Mouse (Mus musculus) activated CD4-positive, CD25-positive, alpha-beta regulatory T cell, adult 4 months (primary cell): ENCODE results near the gene Atf3. TPM values are rescaled to one million over a fixed set of nuclear protein-coding genes. Genes with fewer than 3 reads are reported as not detected.
A peak's percentile ranks its signal among the peaks of the same experiment; 100 is the strongest.
"Not testable (repeated sequence)": the region's sequence is repeated elsewhere in the genome, so short reads cannot be mapped to it uniquely, and the experiment has no call there.

Source experiments
- ATAC-seq: one replicate; pipeline ENCODE4 v1.8.0; 2017
- polyA plus RNA-seq, 2 experiments: library from polyadenylated mRNA; unstranded; fragments of 100-300 nt; shearing (Covaris generic); gene quantifications; one replicate each; pipeline ENCODE4 v1.2.1; 2017

Atf3 gene
- polyA plus RNA-seq, 2 experiments from 2014 or later: not detected

DNA sequence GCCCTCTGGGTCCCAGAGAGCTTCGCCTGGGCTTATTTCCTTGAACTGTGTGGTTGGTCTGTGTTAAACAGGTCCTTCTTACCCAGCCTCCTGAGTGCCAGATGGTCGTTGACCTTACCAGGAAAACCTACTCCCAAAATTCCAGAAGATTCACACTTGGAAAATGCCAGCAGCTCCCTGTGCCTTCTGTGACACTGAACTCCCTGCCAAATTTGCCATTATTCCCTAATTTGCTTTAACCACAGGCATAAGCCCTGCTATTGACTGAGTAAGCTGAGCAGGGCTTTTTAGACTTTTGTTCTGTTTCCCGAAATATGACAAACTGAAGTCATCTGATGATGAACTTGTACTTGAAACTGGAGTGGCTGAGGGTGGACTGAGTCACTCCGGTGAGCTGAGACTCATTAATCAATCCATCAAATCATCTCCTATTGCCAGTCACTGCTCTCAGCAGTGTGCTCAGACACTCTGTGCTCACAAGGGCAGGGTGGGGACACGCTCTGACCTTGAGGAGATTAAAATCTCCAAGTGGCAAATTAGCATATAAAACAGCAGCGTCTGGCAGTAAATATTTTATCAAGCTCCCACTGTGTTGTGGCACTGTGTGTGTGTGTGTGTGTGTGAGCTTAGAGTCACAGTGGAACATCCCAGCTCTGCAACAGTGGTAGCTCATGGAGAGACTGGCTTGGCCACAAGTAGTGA lies 28.0 kb downstream of the Atf3 start:
- no peak for ATAC-seq

- ATAC-seq: no peak
Observed at GRCm38 (mm10) chr1:191186386-191186770, 31.5 kb downstream of the Atf3 start.

DNA sequence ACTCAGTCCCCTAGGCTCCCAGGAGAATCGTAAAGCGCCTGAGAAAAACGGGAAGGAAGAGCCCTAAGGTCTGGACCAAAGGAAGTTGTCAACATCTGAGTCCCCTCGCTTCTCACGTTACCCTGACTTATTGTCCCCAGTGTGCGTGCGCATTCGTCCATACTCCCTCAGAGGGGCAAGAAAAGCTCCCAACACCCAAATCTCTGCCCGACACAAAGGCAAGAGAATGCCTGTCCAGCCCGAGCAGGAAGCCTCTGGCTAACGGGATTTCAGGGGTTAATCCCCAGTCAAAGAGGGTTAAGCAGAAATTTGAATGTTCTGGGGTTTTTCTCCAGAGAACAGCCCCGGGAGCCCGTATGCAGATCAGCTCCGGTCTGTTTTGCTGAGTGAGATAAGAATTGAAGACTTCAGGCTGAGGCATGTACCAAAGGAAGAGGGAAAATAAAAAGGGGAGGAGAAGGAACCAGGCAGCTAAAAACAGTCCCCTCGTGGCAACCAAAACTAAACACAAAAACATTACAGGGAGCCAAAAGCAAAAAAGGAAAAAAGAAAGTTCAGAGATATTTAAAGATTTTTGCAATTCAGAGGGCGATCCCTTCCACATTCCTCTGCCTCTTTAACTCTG lies 32.0 kb downstream of the Atf3 start:
- ATAC-seq: no peak

DNA sequence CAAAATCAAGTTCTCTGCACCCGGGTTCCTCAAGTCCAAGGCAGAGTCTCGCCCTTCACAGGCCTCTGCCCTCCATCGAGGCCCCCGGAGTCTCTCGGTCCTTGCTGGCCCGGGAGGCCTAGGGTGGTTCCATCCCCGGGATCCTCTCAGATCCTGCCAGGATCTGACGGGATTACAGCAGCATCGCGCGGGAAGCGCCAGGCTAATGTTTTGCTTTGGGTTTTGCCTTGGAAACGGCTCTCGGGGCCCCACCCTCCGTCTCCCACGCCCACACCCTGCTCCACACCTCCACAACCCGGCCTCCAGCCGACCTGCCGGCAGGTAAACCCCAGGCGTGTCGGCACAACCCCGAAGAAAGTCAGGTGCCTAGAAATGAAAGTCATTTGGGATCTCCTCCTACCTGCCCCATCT lies 33.0 kb downstream of the Atf3 start:
- no peak for ATAC-seq

DNA sequence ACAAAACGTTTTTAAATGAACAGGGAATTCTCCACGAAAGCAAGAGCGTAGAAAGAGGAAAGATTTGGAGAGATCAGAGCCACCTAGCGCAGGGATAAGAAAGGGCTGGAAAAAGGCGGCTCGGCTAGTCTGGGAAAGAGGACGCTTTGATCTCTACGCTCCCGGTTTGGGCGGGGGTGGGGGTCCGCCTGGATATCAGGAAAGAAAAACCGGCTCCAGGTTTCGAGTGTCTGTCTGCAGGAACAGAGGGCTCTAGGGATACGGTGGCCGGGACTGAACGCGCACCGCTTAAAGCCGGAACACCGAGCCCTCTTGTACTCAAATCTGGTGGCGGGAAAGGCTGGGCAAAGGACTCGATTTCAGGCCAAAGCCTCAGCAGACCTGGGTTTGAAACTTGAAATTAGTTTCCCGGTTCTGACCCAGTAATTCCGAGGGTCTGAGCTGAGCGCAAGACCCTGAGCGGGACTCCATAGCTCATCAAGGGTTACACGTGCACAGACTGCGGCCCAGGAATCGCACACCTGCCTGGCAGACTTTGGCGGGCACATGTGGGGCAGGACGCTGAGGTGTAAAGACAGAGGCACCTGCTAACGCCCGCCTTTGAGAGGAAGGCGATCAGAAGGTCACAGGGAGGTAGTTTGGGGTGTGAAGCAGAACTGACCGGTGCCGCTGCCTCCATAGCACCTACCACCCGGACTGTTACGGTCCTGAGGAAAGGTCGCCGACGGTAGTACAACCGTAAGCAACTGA lies 33.6 kb downstream of the Atf3 start:
- no peak for ATAC-seq

GRCm38 (mm10) chr1:191183163-191184065 lies 34.4 kb downstream of the Atf3 start:
- peak; percentile 50 for ATAC-seq

GRCm38 (mm10) chr1:191182431-191183162 lies 35.2 kb downstream of the Atf3 start:
- peak; percentile 18 for ATAC-seq

DNA sequence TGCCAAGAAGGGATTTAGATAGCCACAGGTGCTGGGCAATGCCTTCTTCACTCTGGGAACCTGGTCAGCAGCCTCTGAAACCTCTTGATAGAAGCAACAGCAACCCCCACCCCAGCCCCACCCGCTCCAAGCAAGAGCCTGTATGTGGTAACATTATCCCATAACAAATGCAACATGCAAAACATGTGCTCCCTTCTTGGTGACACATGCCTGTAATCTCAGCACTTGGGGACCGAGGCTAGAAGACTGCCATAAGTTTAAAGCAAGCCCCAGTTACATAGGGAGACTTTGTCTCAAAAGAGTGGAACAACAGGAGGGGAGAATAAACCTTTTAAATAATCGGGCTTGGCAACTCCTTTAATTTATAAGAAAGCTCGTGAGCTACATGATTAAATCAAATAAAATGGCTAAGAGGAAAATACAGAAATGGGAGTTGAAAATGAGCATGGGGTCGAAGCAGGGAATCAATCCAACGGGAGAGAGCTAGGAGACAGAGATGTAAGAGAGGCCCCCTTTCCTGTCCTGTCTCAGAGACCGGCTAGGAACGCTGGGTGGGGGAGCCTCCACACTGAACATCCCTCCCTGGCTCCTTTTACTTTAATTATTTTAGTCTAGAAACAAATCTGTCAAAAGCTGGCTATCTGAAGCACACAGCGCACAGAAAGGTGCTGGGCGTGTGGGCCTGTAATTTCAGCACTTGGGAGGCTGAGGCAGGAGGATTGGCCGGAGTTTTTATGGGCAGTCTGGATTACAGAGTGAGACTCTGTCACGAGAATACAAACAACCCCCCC lies 36.2 kb downstream of the Atf3 start:
- no peak for ATAC-seq

- ATAC-seq: no peak
Observed at GRCm38 (mm10) chr1:191180397-191180796, 37.4 kb downstream of the Atf3 start.

- no peak for ATAC-seq
Observed at GRCm38 (mm10) chr1:191179846-191180245, 38.0 kb downstream of the Atf3 start.

GRCm38 (mm10) chr1:191178511-191179188 lies 39.2 kb downstream of the Atf3 start:
- no peak for ATAC-seq

DNA sequence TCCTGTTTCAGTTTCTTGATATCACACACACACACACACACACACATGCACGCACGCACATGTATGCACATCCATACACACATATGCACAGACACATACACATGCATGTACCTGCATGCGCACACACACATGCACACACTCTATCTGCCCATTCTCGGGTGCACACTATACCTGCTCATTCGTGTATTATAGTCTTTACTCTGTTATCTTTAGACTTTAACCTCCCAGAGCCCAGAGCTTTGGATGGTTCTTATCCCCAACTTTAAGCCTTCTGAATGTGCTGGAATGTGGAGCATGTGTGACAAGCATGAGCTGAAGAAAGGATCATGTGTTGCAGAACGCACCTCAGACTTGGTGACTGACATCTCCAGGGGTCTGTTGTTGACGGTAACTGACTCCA lies 41.0 kb downstream of the Atf3 start:
- ATAC-seq: no peak

DNA sequence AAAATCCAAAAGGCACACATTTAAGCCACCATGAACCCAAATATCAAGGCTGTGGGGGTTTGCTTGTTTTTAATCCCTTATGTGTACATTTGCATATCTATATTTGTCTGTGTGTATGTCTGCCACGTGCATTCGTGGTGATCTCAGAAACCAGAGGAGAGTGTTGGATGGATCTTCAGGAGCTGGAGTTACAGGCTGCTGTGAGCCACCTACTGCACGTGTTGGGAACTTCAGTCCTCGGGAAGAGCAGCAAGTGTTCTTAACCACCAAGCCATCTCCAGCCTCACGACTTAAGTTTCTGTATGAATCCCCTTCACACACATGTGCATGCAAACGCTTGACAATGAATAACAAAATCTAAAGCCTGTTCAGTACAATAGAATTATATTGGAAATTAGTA lies 45.4 kb downstream of the Atf3 start:
- no peak for ATAC-seq

DNA sequence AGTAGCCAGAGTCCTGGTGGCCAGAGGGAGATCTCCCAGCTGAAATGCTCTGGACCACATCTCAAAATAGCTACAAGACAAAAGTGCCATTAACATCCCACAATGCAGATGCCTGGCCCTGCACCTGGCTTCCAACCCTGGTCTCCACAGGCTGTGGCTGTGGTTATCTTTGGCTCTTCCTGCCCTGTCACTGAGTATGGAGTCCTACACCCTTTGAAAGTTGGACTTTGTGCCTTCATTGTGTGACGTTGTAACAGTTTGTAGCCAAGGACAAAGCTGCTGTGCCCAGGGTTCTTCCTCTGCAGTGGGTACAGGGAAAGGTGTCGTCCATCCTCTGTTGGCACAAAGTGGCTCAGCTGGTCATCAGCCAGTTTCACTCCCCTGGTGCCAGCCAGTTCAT lies 47.4 kb downstream of the Atf3 start:
- no peak for ATAC-seq

GRCm38 (mm10) chr1:191166189-191166588 lies 51.6 kb downstream of the Atf3 start:
- ATAC-seq: no peak

GRCm38 (mm10) chr1:191164717-191165116 lies 53.1 kb downstream of the Atf3 start, which contains the start of gene Fam71a:
Gene Fam71a, minus strand, starts transcription at chr1:191164817.
- no peak for ATAC-seq

- no peak for ATAC-seq
Observed at GRCm38 (mm10) chr1:191154314-191154713, 63.5 kb downstream of the Atf3 start.

GRCm38 (mm10) chr1:191153052-191153451 lies 64.8 kb downstream of the Atf3 start:
- ATAC-seq: peak; percentile 81

- no peak for ATAC-seq
Observed at GRCm38 (mm10) chr1:191150924-191151605, 66.8 kb downstream of the Atf3 start.

- ATAC-seq: not testable (repeated sequence)
Observed at GRCm38 (mm10) chr1:191149489-191149888, 68.3 kb downstream of the Atf3 start.
